Mouse (Mus musculus) cortical plate, adult 2 months (tissue): ENCODE measurements around the gene Mettl5. TPM values are rescaled to one million over a fixed set of nuclear protein-coding genes. Genes with fewer than 3 reads are reported as not detected.

ENCODE experiments used
- H3K27ac ChIP-seq: fragments of 200-500 bp; 2 replicates; pipeline ENCODE4 v1.5.1; 2012; ENCODE audit warnings: low read length, control low read depth, inconsistent platforms; ENCODE audit not compliant: insufficient read depth
- H3K4me1 ChIP-seq: fragments of 200-500 bp; 2 replicates; pipeline ENCODE4 v1.6.1; 2011; ENCODE audit warnings: low read length; ENCODE audit not compliant: control insufficient read depth, insufficient read depth
- H3K4me3 ChIP-seq: fragments of 200-500 bp; 2 replicates; pipeline ENCODE4 v1.5.1; 2011; ENCODE audit warnings: mild to moderate bottlenecking, low read length, control low read depth; ENCODE audit not compliant: insufficient read depth
- CTCF ChIP-seq: fragments of 200-500 bp; IDR thresholded peaks from 2 replicates; pipeline ENCODE4 v1.5.1; 2011; ENCODE audit warnings: mild to moderate bottlenecking, control low read depth, low read length; ENCODE audit not compliant: insufficient read depth; ENCODE audit errors: extremely low read depth
- POLR2A ChIP-seq: fragments of 200-500 bp; IDR thresholded peaks from 2 replicates; pipeline ENCODE4 v1.6.1; 2011; ENCODE audit warnings: mild to moderate bottlenecking, low read length, control low read depth; ENCODE audit not compliant: insufficient read depth; ENCODE audit errors: extremely low read depth
- polyA plus RNA-seq: library from polyadenylated mRNA; depleted of rRNA; stranded (reverse); fragments of >200 nt; gene quantifications from 2 replicates; pipeline ENCODE4 v1.2.3, GENCODE M21; 2012

The Mettl5 gene
- polyA plus RNA-seq, 1 experiment = 13.6 TPM

- TF ChIP-seq POLR2A (peak; percentile 72), CTCF (no peak)
- peaks cover 1% of the 10 kb centered on the region; the same call in 1 of the 2 replicates for H3K4me1 ChIP-seq
- peak within 1 kb of the TSS; percentile 93 for H3K4me3 ChIP-seq
- peak within 1 kb of the TSS; percentile 68 for H3K27ac ChIP-seq
Observed at GRCm38 (mm10) chr2:69861485-69862091, 23.8 kb downstream of the Mettl5 start, which contains the start of gene Ssb. Ssb (plus strand) TSS chr2:69861562.

GRCm38 (mm10) chr2:69860972-69861452 lies 24.4 kb downstream of the Mettl5 start:
- Histone ChIP-seq H3K4me3 (peak overlapping the region; percentile 93), H3K27ac (no peak overlapping the region), H3K4me1 (peaks cover 1% of the 10 kb centered on the region; the same call in 1 of the 2 replicates)
- TF ChIP-seq POLR2A = no peak
- no peak for TF ChIP-seq CTCF

- TF ChIP-seq CTCF (peak; percentile 30), POLR2A (no peak)
- Histone ChIP-seq H3K27ac (no peak overlapping the region), H3K4me3 (no peak overlapping the region), H3K4me1 (no peaks in the 10 kb centered on the region)
Observed at GRCm38 (mm10) chr2:69857882-69858281, 27.5 kb downstream of the Mettl5 start.

DNA sequence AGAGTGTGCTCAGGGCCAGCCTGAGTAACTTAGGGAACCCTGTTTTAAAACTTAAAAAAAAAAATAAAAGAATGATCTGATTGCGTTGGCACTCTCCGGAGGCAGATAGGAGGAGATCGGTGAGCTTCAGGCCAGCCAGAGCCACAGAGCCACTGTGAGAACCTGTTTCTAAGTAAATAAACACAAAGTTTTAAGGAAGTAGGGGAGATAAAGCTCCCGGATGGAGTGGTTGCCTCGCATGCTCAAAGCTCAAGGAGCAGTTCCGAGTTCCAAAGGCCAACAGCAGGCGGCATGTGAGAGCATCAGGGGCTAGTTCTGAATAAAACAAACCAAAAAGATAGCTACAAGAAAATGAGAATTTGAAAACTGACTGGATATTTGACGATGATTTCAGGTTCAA lies 29.0 kb downstream of the Mettl5 start:
- H3K27ac ChIP-seq = no peak overlapping the region
- no peak overlapping the region for H3K4me3 ChIP-seq
- H3K4me1 ChIP-seq = no peaks in the 10 kb centered on the region
- TF ChIP-seq POLR2A = no peak
- TF ChIP-seq CTCF = no peak

- 0 out of 2 replicates have a peak, but pooled peaks have one; percentile 10 for TF ChIP-seq CTCF
- no peak for TF ChIP-seq POLR2A
- no peak overlapping the region for H3K4me3 ChIP-seq
- no peaks in the 10 kb centered on the region for H3K4me1 ChIP-seq
- H3K27ac ChIP-seq = no peak overlapping the region
Observed at GRCm38 (mm10) chr2:69851427-69852058, 33.9 kb downstream of the Mettl5 start.

DNA sequence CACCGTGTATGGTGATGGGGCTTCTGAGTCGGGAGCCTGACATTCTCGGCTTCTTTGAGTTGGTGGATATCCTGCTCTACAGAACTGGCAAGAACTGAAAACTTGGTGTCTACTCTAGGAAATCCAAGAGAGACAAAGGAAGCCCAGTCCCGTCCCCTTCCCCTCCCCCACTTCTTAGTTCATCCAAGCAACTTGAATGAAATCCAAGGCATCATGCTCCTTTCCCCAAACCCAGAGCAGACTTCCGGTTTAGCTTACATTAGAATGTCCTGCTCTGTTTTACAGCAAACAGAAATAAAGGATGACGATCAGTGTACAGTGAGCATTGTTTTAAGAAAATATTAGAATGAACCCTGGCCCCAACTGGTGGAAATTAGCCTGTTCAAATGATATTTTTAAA lies 36.2 kb downstream of the Mettl5 start:
- Histone ChIP-seq H3K4me3 (no peak overlapping the region), H3K27ac (no peak overlapping the region), H3K4me1 (no peaks in the 10 kb centered on the region)
- no peak for TF ChIP-seq POLR2A
- no peak for TF ChIP-seq CTCF

- H3K27ac ChIP-seq = no peak overlapping the region
- TF ChIP-seq CTCF (no peak), POLR2A (no peak)
- H3K4me3 ChIP-seq = no peak overlapping the region
- H3K4me1 ChIP-seq = no peaks in the 10 kb centered on the region; the same call in 1 of the 2 replicates
Observed at GRCm38 (mm10) chr2:69840261-69840660, 45.2 kb downstream of the Mettl5 start.

DNA sequence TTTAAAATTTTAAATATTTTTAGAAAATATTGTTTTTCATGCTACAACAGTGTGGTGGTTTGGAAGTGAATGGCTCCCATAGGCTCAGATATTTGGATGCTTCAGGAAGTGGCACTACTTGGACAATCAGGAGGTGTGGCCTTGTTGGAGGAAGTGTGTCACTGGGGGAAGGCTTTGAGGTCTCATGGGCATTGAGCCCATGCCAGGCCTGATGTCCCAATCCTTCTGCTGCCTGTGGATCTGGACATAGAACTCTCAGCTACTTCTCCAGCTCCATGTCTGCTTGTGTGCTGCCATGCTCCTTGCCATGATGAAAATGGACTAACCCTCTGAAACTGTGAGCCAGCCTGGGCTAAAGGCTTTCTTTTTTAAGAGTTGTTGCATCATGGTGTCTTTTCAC lies 46.7 kb downstream of the Mettl5 start:
- H3K4me3 ChIP-seq = no peak overlapping the region
- H3K4me1 ChIP-seq = no peaks in the 10 kb centered on the region; the same call in 1 of the 2 replicates
- TF ChIP-seq POLR2A (no peak), CTCF (no peak)
- H3K27ac ChIP-seq = no peak overlapping the region

DNA sequence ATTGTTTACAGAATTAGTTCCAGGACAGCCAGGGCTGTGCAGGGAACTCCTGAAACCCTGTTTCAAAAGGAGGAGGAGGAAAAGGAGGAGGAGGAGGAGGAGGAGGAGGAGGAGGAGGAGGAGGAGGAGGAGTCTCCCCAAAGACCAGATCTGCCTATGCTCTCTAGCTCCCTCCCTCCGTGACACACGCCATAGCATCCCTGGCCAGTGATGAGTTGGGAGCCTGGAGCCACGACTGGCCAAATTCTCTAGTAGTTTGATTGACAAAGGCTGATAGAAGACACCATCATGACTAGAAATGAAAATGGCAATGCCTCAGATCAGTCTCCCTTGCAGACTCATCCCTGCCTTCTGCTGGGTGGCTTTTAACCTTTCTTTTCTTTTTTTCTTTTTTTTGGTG lies 47.4 kb downstream of the Mettl5 start:
- Histone ChIP-seq H3K4me1 (no peaks in the 10 kb centered on the region; the same call in 1 of the 2 replicates), H3K4me3 (no peak overlapping the region), H3K27ac (no peak overlapping the region)
- no peak for TF ChIP-seq POLR2A
- 0 out of 2 replicates have a peak, but pooled peaks have one; percentile 18 for TF ChIP-seq CTCF
